Mouse (Mus musculus): ENCODE data around the gene Mrps34. TPM values are rescaled to one million over a fixed set of nuclear protein-coding genes. Genes with fewer than 3 reads are reported as not detected.
A peak's percentile ranks its signal among the peaks of the same experiment; 100 is the strongest.

Gene Mrps34
- polyA plus RNA-seq, 1 experiment from 2014 or later: 85.6 TPM

GRCm38 (mm10) chr17:24874405-24874745, 20.5 kb upstream of the Mrps34 start:
- ATAC-seq (ENCODE audit: insufficient number of reproducible peaks, insufficient read depth, low FRiP score, low read depth): no peak
- Histone ChIP-seq H3K9me3 (ENCODE audit: control insufficient read depth, low read depth, low read length) (no peaks in the 10 kb centered on the region), H3K4me3 (ENCODE audit: low read depth, low read length) (no peak overlapping the region), H3K36me3 (ENCODE audit: control insufficient read depth, insufficient read depth, low read length) (no peaks in the 10 kb centered on the region), H3K4me2 (replicated peaks; ENCODE audit: low read depth, low read length) (no peak overlapping the region), H3K4me1 (ENCODE audit: control insufficient read depth, insufficient read depth, low read length) (0 out of 2 replicates have a peak, but pooled peaks cover 4% of the 10 kb centered on the region), H3K9ac (replicated peaks; ENCODE audit: low read depth, low read length) (no peak overlapping the region), H3K27ac (ENCODE audit: low read length) (no peak overlapping the region), H3K27me3 (ENCODE audit: control insufficient read depth, insufficient read depth, low read length) (no peaks in the 10 kb centered on the region)
- WGBS: 69% methylated on average over 1 of the region's 1 CpGs

GRCm38 (mm10) chr17:24874989-24875388, 19.9 kb upstream of the Mrps34 start:
- Histone ChIP-seq H3K4me3 (ENCODE audit: low read depth, low read length) (no peak overlapping the region), H3K27ac (ENCODE audit: low read length) (no peak overlapping the region), H3K4me1 (ENCODE audit: control insufficient read depth, insufficient read depth, low read length) (0 out of 2 replicates have a peak, but pooled peaks cover 4% of the 10 kb centered on the region), H3K27me3 (ENCODE audit: control insufficient read depth, insufficient read depth, low read length) (no peaks in the 10 kb centered on the region), H3K9ac (replicated peaks; ENCODE audit: low read depth, low read length) (no peak overlapping the region), H3K4me2 (replicated peaks; ENCODE audit: low read depth, low read length) (no peak overlapping the region), H3K36me3 (ENCODE audit: control insufficient read depth, insufficient read depth, low read length) (no peaks in the 10 kb centered on the region), H3K9me3 (ENCODE audit: control insufficient read depth, low read depth, low read length) (no peaks in the 10 kb centered on the region)
- no peak for ATAC-seq (ENCODE audit: insufficient number of reproducible peaks, insufficient read depth, low FRiP score, low read depth)
- WGBS: 80% methylated on average over 8 of the region's 8 CpGs

- Histone ChIP-seq H3K4me2 (replicated peaks; ENCODE audit: low read depth, low read length) (peak overlapping the region; percentile 17; the same call in 1 of the 2 replicates), H3K4me3 (ENCODE audit: low read depth, low read length) (no peak overlapping the region), H3K4me1 (ENCODE audit: control insufficient read depth, insufficient read depth, low read length) (0 out of 2 replicates have a peak, but pooled peaks cover 4% of the 10 kb centered on the region), H3K27ac (ENCODE audit: low read length) (0 out of 2 replicates have a peak overlapping the region, but pooled peaks have one; percentile 2), H3K36me3 (ENCODE audit: control insufficient read depth, insufficient read depth, low read length) (no peaks in the 10 kb centered on the region), H3K9ac (replicated peaks; ENCODE audit: low read depth, low read length) (no peak overlapping the region), H3K9me3 (ENCODE audit: control insufficient read depth, low read depth, low read length) (no peaks in the 10 kb centered on the region), H3K27me3 (ENCODE audit: control insufficient read depth, insufficient read depth, low read length) (no peaks in the 10 kb centered on the region)
- WGBS: 33% methylated on average over 10 of the region's 10 CpGs
- ATAC-seq (ENCODE audit: insufficient number of reproducible peaks, insufficient read depth, low FRiP score, low read depth): no peak
Measured at GRCm38 (mm10) chr17:24877336-24878116, 17.4 kb upstream of the Mrps34 start.

GRCm38 (mm10) chr17:24878117-24878397, 16.9 kb upstream of the Mrps34 start:
- ATAC-seq (ENCODE audit: insufficient number of reproducible peaks, insufficient read depth, low FRiP score, low read depth): peak; percentile 43; the same call in 1 of the 2 replicates
- H3K4me1 ChIP-seq (ENCODE audit: control insufficient read depth, insufficient read depth, low read length): 0 out of 2 replicates have a peak, but pooled peaks cover 4% of the 10 kb centered on the region
- H3K27ac ChIP-seq (ENCODE audit: low read length): peak overlapping the region; percentile 44; the same call in 1 of the 2 replicates
- no peaks in the 10 kb centered on the region for H3K27me3 ChIP-seq (ENCODE audit: control insufficient read depth, insufficient read depth, low read length)
- H3K4me2 ChIP-seq (replicated peaks; ENCODE audit: low read depth, low read length): peak overlapping the region; percentile 17; the same call in 1 of the 2 replicates
- 22% methylated on average over 5 of the region's 5 CpGs for WGBS
- H3K9ac ChIP-seq (replicated peaks; ENCODE audit: low read depth, low read length): no peak overlapping the region
- H3K9me3 ChIP-seq (ENCODE audit: control insufficient read depth, low read depth, low read length): no peaks in the 10 kb centered on the region
- H3K36me3 ChIP-seq (ENCODE audit: control insufficient read depth, insufficient read depth, low read length): no peaks in the 10 kb centered on the region
- H3K4me3 ChIP-seq (ENCODE audit: low read depth, low read length): no peak overlapping the region

GRCm38 (mm10) chr17:24878531-24878930, 16.4 kb upstream of the Mrps34 start:
- Histone ChIP-seq H3K4me3 (ENCODE audit: low read depth, low read length) (no peak overlapping the region), H3K4me1 (ENCODE audit: control insufficient read depth, insufficient read depth, low read length) (0 out of 2 replicates have a peak, but pooled peaks cover 4% of the 10 kb centered on the region), H3K27me3 (ENCODE audit: control insufficient read depth, insufficient read depth, low read length) (no peaks in the 10 kb centered on the region), H3K9ac (replicated peaks; ENCODE audit: low read depth, low read length) (no peak overlapping the region), H3K4me2 (replicated peaks; ENCODE audit: low read depth, low read length) (no peak overlapping the region), H3K27ac (ENCODE audit: low read length) (peak overlapping the region; percentile 44; the same call in 1 of the 2 replicates), H3K36me3 (ENCODE audit: control insufficient read depth, insufficient read depth, low read length) (0 out of 2 replicates have a peak, but pooled peaks cover under 1% of the 10 kb centered on the region), H3K9me3 (ENCODE audit: control insufficient read depth, low read depth, low read length) (no peaks in the 10 kb centered on the region)
- 64% methylated on average over 8 of the region's 8 CpGs for WGBS
- no peak for ATAC-seq (ENCODE audit: insufficient number of reproducible peaks, insufficient read depth, low FRiP score, low read depth)

GRCm38 (mm10) chr17:24881738-24882440, 13.0 kb upstream of the Mrps34 start:
- ATAC-seq (ENCODE audit: insufficient number of reproducible peaks, insufficient read depth, low FRiP score, low read depth): no peak
- Histone ChIP-seq H3K9me3 (ENCODE audit: control insufficient read depth, low read depth, low read length) (no peaks in the 10 kb centered on the region), H3K27ac (ENCODE audit: low read length) (no peak overlapping the region), H3K27me3 (ENCODE audit: control insufficient read depth, insufficient read depth, low read length) (no peaks in the 10 kb centered on the region), H3K4me2 (replicated peaks; ENCODE audit: low read depth, low read length) (no peak overlapping the region), H3K4me3 (ENCODE audit: low read depth, low read length) (no peak overlapping the region), H3K36me3 (ENCODE audit: control insufficient read depth, insufficient read depth, low read length) (peaks cover 7% of the 10 kb centered on the region), H3K4me1 (ENCODE audit: control insufficient read depth, insufficient read depth, low read length) (peaks cover 12% of the 10 kb centered on the region; the same call in 1 of the 2 replicates), H3K9ac (replicated peaks; ENCODE audit: low read depth, low read length) (no peak overlapping the region)
- whole genome bisulfite sequencing: 50% methylated on average over 7 of the region's 7 CpGs

DNA sequence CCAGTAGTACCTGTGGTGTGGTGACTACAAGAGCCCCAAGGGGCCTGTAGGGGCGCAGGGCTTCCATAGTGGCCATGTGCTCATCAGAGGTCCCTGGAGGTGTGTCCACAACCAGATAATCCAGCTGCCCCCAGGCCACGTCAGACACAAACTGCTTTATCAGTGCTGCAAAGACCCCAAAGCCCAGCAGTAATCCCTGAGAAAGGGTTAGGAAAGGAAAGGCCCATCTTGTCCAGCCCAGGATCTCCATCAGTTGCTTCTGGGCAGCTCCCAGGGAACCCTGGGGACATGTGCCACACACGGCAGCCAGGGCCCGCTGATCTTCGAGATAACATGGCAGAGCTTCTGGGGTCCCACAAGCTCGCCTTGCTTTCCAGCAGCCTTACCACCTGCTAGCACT, 10.5 kb upstream of the Mrps34 start:
- no peak overlapping the region for H3K9ac ChIP-seq (replicated peaks; ENCODE audit: low read depth, low read length)
- H3K4me3 ChIP-seq (ENCODE audit: low read depth, low read length): no peak overlapping the region
- no peaks in the 10 kb centered on the region for H3K27me3 ChIP-seq (ENCODE audit: control insufficient read depth, insufficient read depth, low read length)
- WGBS: 79% methylated on average over 6 of the region's 6 CpGs
- no peak overlapping the region for H3K27ac ChIP-seq (ENCODE audit: low read length)
- no peaks in the 10 kb centered on the region for H3K9me3 ChIP-seq (ENCODE audit: control insufficient read depth, low read depth, low read length)
- no peak for ATAC-seq (ENCODE audit: insufficient number of reproducible peaks, insufficient read depth, low FRiP score, low read depth)
- no peak overlapping the region for H3K4me2 ChIP-seq (replicated peaks; ENCODE audit: low read depth, low read length)
- peaks cover 16% of the 10 kb centered on the region; the same call in 1 of the 2 replicates for H3K4me1 ChIP-seq (ENCODE audit: control insufficient read depth, insufficient read depth, low read length)
- H3K36me3 ChIP-seq (ENCODE audit: control insufficient read depth, insufficient read depth, low read length): peaks cover 11% of the 10 kb centered on the region

DNA sequence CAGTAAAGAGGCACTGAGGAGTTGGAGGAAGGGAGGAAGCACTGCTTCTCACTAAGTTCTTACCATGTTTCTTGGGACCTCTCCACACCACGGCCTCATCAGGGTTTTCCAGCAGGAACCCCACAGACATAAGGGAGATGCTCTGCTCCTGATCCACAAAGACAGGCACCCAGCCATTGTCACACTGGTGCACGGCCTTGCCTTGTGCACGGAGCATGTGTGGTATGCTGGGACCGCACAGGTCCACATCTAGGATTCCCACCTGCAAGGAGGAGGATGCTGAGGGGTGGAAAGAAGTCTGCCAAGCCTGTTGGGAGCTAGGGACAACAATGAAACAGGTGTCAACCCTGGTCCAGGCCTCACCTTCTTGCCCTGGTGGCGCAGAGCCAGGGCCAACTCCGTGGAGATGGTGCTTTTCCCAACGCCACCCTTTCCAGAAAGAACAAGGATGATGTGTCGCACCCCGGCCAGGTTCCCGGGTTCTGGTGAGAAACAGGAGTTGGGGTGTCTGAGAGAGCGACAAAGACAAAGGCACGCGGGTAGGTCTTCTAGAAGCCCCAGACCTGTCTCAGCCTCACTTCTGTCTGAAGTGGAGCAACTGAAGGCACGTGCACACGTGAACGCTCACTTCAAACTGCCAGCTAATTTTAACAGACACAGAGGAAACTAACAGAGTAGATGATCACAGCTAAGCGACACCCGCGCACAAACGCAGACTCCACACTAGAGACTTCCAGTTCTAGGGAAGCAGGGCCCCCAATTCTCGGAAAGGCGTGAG, 9.4 kb upstream of the Mrps34 start:
- 25% methylated on average over 22 of the region's 22 CpGs for WGBS
- peaks cover 19% of the 10 kb centered on the region for H3K36me3 ChIP-seq (ENCODE audit: control insufficient read depth, insufficient read depth, low read length)
- ATAC-seq (ENCODE audit: insufficient number of reproducible peaks, insufficient read depth, low FRiP score, low read depth): no peak

More for the DNA sequence above, 9.4 kb upstream of the Mrps34 start:
- H3K4me1 ChIP-seq (ENCODE audit: control insufficient read depth, insufficient read depth, low read length): peaks cover 16% of the 10 kb centered on the region; the same call in 1 of the 2 replicates
- H3K27ac ChIP-seq (ENCODE audit: low read length): no peak overlapping the region
- H3K9ac ChIP-seq (replicated peaks; ENCODE audit: low read depth, low read length): peak overlapping the region; percentile 34; the same call in 1 of the 2 replicates
- H3K4me3 ChIP-seq (ENCODE audit: low read depth, low read length): peak overlapping the region; percentile 89
- no peaks in the 10 kb centered on the region for H3K9me3 ChIP-seq (ENCODE audit: control insufficient read depth, low read depth, low read length)
- H3K27me3 ChIP-seq (ENCODE audit: control insufficient read depth, insufficient read depth, low read length): no peaks in the 10 kb centered on the region
- H3K4me2 ChIP-seq (replicated peaks; ENCODE audit: low read depth, low read length): peak overlapping the region; percentile 93

All from stomach, embryonic 14.5 days (tissue).